Mouse (Mus musculus): ENCODE results near the gene Mob3c. TPM values are rescaled to one million over a fixed set of nuclear protein-coding genes. Genes with fewer than 3 reads are reported as not detected.

Gene Mob3c
- total RNA-seq, 2 experiments from 2014 or later: 4.0 to 4.4 TPM

DNA sequence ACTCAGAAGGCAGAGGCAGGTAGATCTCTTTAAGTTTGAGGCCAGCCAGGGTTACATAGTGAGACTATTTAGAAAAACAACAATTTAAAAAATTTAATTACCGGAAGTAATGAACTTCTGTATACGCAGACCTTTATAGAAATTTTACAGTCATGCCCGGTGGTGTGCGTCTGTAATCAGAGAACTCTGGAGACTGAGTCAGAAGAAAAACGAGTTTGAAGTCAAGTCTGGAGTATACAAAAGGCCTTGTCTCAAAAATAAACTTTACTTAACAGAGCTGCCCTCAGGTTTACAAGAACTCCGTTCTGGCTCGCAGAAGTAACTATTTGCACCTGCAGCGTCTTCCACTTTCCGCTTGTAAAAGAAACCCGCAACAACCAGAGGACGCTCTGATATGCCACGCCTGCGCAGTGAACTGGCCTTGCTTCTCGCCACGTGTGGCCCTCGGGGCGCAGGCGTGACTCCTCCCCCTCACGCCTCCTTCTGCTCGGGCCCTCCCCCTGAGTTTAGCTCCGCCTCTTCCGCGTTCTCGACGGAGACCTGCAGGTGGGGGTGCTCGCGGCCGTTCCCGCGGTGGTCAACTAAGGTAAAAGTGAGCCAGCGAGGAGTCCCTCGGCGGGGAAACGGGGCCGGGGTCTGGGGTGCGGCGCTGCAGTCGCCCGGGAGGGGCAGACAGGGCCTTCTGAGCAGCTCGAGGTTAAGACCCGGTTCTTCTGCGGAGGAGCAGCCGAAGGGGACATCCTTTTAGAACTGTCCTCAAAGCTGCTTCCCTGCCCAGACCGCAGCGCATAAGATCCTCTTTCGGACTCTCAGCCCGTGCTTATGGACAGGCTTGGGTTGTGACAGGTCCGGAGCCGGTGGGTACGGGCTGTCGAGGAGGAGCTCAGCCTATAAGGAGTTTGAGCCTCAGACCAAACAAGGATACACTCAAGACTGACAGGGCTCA is 11.1 kb downstream of the Mob3c start, which contains the start of gene Mknk1:
TSS of gene Mknk1 (plus strand) at position 503 of the 946 bp plus-strand sequence.
- intact Hi-C loops (cut with DNase I): loop anchor here (2.0 kb wide), 1 partner anchor 54 kb away; the partner anchor contains the start of gene Atpaf1
- TF ChIP-seq CTCF (IDR thresholded peaks at IDR 0.05): peak; percentile 13
- H3K27ac ChIP-seq: peak within 1 kb of the TSS; percentile 77

DNA sequence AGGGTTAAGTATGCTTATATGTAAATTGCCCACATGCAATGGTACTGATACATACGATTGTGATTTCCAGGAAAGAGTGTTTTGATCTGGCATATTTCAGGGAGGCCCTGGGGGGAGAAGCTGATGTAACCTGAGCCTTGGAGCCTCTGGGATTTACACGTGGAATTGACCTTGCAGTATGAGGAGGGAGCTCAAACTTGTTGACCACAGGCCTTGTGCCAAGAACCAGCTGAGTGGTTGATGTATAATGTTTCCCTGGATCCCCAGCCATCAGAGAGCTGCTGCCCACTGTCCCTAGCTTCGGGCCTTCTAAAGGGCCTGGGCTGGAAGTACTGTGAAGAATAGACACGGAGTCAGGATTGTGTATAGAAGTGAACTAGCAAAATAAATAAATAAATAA is 12.1 kb downstream of the Mob3c start:
- peak overlapping the region; percentile 71 for H3K4me3 ChIP-seq
- DNase-seq (ENCODE audit: extremely low spot score in 1 of 2, low spot score in 2 of 2): no peak
- no peak for TF ChIP-seq CTCF (IDR thresholded peaks at IDR 0.05)
- intact Hi-C loops (cut with DNase I): loop anchor here (2.0 kb wide), 1 partner anchor 55 kb away; the partner anchor contains the start of gene Atpaf1
- no peak overlapping the region; the same call in 1 of the 2 replicates for H3K27ac ChIP-seq

More for the DNA sequence above, 11.1 kb downstream of the Mob3c start, which contains the start of gene Mknk1:
- peak; percentile 88 to 91 for DNase-seq (ENCODE audit: extremely low spot score in 1 of 2, low spot score in 2 of 2)
- H3K4me3 ChIP-seq: peak within 1 kb of the TSS; percentile 71

DNA sequence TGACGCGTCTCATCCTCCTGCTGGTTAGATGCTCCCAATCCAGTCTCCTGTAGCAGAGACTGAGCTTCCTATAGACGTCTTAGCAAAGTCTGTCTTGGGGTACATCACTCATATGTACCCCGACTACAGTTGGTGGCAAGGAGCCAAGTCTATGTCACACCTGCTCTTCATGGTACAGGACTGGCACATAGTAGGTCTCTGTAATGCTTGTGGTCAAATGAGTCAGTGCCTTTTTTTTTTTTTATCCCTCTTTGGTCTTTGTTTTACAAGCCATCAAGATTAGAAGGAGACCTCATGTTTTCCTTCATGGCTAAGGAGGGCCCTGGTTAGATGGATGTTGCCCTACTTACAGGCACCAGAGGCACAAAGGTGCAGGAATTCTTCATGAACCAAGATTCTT is 12.9 kb downstream of the Mob3c start:
- DNase-seq (ENCODE audit: extremely low spot score in 1 of 2, low spot score in 2 of 2): no peak
- Histone ChIP-seq H3K4me3 (no peak overlapping the region), H3K27ac (no peak overlapping the region)
- no peak for TF ChIP-seq CTCF (IDR thresholded peaks at IDR 0.05)
- intact Hi-C loops (cut with DNase I): no loop called here

DNA sequence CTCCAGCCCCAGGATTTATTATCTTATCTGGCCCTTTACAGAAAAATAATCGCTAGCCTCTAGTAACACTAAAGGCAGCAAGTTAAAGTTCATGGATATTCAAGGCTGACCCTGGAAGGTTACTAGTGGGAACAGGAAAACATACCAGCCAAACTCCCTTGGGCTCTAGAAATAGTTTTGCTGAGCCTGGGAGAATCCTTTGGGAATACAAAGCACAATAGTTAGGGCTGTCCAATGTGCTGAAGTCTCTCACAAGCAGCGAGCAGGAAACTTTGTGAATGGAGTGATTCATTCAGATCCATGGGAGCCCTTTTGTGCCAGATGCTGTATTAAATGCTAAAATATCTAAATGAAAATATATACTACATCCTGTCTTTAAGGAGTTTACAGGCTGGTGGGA is 18.8 kb downstream of the Mob3c start:
- Histone ChIP-seq H3K27ac (no peak overlapping the region), H3K4me3 (no peak overlapping the region)
- DNase-seq (ENCODE audit: extremely low spot score in 1 of 2, low spot score in 2 of 2): no peak
- TF ChIP-seq CTCF (IDR thresholded peaks at IDR 0.05): no peak
- intact Hi-C loops (cut with DNase I): no loop called here

DNA sequence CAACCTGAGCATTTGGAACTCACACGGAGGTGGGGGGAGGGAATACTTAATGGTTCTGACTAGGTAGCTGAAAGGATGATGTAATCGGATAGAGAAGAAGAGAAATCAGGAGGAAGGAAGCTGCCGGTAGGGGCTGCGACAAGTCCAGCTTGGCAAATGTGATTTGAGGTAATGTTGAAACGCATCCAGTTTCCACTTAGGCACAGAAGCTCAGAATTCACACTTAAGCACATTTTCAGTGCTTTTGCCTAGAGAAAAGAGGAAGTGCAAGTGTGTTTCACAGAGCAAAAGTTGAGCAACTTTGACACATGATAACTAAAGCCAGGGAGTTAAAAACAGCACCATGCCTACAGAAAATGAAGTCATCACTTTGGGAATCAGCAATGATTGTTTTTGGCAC is 19.5 kb downstream of the Mob3c start:
- Histone ChIP-seq H3K4me3 (no peak overlapping the region), H3K27ac (peak overlapping the region; percentile 13; the same call in 1 of the 2 replicates)
- intact Hi-C loops (cut with DNase I): no loop called here
- DNase-seq (ENCODE audit: extremely low spot score in 1 of 2, low spot score in 2 of 2): no peak
- TF ChIP-seq CTCF (IDR thresholded peaks at IDR 0.05): peak; percentile 26

DNA sequence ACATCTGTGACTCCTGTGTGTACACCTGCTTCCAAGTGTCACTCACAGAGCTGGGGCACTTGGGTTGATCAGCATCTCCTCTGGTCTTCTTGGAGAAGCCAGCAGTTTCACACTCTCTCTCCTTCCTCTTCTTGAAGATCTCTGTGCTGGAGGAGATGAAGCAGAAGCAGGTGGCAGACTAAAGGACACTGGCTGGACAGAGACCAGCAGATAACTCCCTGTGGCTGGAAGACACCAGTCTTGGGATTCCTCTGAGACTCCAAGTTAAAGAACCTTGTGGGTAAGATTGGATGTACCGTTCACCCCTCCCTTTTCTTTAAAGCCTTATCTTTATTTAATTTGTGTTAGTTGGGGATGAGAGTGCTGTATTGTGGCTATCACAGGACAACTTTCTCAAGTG is 20.2 kb downstream of the Mob3c start:
- DNase-seq (ENCODE audit: extremely low spot score in 1 of 2, low spot score in 2 of 2): no peak
- intact Hi-C loops (cut with DNase I): no loop called here
- TF ChIP-seq CTCF (IDR thresholded peaks at IDR 0.05): no peak
- no peak overlapping the region for H3K27ac ChIP-seq
- no peak overlapping the region for H3K4me3 ChIP-seq

DNA sequence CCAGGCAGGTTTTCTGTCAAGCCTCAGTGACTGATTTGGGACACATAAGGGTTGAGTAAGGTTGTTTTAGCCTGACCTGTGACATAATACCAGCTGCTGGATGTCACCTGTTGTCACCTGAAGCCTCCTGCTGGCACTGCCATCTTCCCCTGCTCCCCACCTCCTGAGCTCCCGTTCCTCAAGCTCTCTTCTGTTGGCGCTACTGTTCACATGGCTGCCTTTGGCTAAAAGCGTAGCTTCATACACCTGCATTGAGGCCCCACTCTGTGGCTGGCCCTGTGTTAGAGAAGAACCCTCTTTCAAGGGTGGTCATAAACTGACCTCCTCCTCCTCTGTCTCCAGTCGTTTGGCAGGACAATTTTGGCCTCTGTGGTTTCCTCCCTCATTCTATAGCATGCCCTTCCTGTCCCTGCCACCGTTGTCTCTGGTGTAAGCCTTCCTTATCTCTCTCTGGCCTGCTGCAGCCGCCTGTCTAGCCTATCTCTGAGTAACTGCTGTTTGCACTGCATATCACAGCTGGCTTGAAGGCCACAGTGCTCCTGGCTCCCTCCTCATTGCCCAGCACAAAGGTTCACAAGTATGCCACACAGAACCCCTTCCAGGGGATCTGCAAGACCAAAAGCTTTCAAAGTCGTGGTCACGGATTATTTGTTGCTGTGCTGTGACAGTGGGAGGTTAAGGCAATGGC is 21.2 kb downstream of the Mob3c start:
- Histone ChIP-seq H3K27ac (no peak overlapping the region), H3K4me3 (no peak overlapping the region)
- intact Hi-C loops (cut with DNase I): no loop called here
- DNase-seq (ENCODE audit: extremely low spot score in 1 of 2, low spot score in 2 of 2): no peak
- no peak for TF ChIP-seq CTCF (IDR thresholded peaks at IDR 0.05)

DNA sequence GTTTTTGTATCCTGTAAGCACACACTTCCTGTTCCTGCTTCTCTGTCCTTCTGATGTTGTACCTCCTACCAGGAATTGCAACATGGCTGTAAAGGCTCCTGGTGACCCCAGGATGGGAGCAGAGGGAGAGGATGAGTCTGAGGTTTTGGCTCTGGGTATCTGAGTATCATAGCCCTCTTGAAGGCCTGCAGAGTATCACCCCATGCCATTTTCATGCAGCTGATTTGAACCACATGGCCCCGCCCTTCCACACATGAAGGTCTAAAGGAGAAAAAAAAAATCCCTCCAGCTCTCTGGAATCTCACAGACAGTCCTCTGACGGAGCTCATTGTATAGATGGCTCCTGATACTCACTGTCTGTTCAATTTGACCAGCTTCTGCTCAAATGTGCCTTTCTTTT is 22.2 kb downstream of the Mob3c start:
- no peak overlapping the region for H3K27ac ChIP-seq
- H3K4me3 ChIP-seq: no peak overlapping the region
- no peak for DNase-seq (ENCODE audit: extremely low spot score in 1 of 2, low spot score in 2 of 2)
- TF ChIP-seq CTCF (IDR thresholded peaks at IDR 0.05): no peak
- intact Hi-C loops (cut with DNase I): no loop called here

DNA sequence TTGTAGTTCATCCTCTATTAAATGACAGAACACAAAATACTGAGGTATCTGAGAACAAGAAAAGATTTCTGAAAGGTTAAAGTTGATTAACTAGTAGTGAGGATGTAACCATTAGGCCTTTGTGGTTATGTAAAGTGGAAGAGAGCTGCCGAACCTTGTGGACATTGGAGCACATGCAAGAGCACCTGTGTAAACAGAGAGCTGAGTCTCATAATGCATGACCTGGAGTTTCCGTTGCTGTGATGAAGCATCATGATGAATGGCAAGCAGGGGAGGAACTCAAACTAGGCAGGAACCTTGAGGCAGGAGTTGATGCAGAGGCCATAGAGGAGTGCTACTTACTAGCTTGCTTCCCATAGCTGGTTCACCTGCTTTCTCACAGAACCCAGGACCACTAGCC is 22.7 kb downstream of the Mob3c start:
- no peak for TF ChIP-seq CTCF (IDR thresholded peaks at IDR 0.05)
- Histone ChIP-seq H3K27ac (no peak overlapping the region), H3K4me3 (no peak overlapping the region)
- intact Hi-C loops (cut with DNase I): no loop called here
- no peak for DNase-seq (ENCODE audit: extremely low spot score in 1 of 2, low spot score in 2 of 2)

DNA sequence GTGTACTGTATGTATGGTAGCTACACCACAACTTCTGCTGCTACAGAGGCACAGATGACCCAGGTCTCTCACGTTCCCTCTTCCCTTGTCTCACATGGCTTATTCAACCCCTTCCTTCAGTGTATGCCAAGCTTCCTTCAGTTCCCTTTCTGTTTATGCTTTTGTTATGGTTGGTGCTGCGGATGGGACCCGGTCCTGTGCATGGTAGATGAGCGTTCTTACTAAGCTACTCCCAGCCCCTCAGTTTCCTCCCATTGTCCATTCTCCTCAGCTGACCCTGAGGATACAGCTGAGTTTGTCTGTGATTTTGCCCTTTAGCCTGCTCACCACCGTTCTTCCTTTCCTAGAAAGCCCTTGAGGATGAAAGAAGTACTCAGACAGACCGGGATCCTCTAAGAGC is 23.7 kb downstream of the Mob3c start:
- intact Hi-C loops (cut with DNase I): no loop called here
- DNase-seq (ENCODE audit: extremely low spot score in 1 of 2, low spot score in 2 of 2): no peak
- TF ChIP-seq CTCF (IDR thresholded peaks at IDR 0.05): no peak
- no peak overlapping the region for H3K4me3 ChIP-seq
- no peak overlapping the region for H3K27ac ChIP-seq

DNA sequence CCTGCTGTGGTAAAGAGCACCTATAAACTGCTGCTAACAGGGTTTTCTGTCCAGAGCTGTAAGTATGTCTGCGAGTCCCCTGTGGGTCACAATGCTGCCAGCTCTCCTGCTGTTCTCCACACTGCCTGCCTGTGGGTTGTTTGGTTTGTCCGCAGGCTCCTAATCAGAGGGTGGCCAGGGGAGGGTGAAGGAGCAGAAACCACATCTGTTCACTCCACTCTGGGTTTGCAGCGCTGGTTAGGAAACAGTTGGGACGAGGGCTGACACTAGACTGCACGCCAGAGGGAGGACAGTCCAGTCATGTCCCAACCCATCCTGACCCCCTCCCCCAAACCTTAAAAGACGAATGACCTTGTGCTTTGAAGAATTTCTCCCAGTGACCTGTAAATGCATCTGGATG is 27.2 kb downstream of the Mob3c start:
- no peak for DNase-seq (ENCODE audit: extremely low spot score in 1 of 2, low spot score in 2 of 2)
- no peak overlapping the region for H3K27ac ChIP-seq
- H3K4me3 ChIP-seq: no peak overlapping the region
- intact Hi-C loops (cut with DNase I): no loop called here
- TF ChIP-seq CTCF (IDR thresholded peaks at IDR 0.05): no peak

DNA sequence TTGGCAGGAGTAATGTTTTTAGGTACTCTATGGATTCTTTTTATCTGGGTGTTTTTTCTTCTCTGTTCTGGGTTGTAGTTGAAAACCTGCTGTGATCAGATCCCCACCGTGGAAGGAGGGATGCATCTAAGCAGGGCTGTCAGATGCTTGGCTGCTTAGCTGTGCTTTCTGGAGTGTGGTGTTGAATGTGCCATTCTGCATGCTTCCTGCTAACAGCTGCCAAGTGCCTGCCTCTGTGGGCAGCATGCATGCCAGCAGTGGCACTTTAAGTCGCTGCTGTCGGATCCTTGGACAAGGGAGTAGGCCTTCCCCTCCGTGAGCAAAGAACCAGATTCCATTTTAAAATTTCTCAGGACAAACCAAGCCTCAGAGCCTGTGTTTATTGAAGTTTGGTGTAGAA is 27.7 kb downstream of the Mob3c start:
- no peak overlapping the region for H3K27ac ChIP-seq
- DNase-seq (ENCODE audit: extremely low spot score in 1 of 2, low spot score in 2 of 2): no peak
- intact Hi-C loops (cut with DNase I): no loop called here
- TF ChIP-seq CTCF (IDR thresholded peaks at IDR 0.05): no peak
- H3K4me3 ChIP-seq: no peak overlapping the region

Data from left cerebral cortex, adult 2 months (tissue).